Mouse (Mus musculus) erythroblast, embryonic 14.5 days (primary cell): ENCODE results near the gene Il17rc.

ENCODE experiments used
- GATA1 ChIP-seq: IDR thresholded peaks from 2 replicates; pipeline ENCODE4 v1.6.1; 2012; ENCODE audit warnings: low read length, inconsistent platforms, mixed read lengths
- TAL1 ChIP-seq: IDR thresholded peaks from 3 replicates; pipeline ENCODE4 v1.6.1; 2012; ENCODE audit warnings: low read length, inconsistent platforms, mixed read lengths

GRCm38 (mm10) chr6:113447639-113448038 lies 23.6 kb upstream of the Il17rc start:
- TF ChIP-seq GATA1 (no peak), TAL1 (no peak)
